Comparison of ENCODE assay signal across 17 mouse cellular contexts in the genomic region with DNA sequence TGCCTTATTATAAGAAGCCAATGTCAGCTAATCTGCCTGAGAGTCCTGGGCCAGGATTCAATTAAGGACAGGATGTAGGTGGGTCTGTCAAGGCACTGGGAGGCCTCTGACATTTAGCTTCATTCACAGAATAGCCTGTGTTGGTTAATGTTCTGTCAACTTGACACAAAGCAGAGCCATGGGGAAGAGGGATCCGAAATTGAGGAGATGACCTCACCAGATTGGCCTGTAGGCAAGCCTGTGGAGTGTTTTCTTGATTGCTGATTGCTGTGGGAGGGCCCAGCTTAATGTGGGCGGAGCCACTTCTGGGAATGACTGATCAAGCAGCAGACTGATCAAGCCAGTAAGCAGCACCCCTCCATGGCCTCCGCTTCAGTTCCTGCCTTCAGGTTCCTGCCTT.
DNase-seq lines count a peak whose midpoint lies in the region; ATAC-seq lines count a peak whose summit lies in the region.
"Had no signal": no experiment of that assay in that cellular context is flagged by ENCODE, and none has a peak within 500 bp of the region (broad histone marks: within the 10 kb centered on the region; RNA-seq: fewer than 3 reads in every experiment).

No protein-coding gene starts in this region.

- ATAC-seq in embryonic facial prominence, embryonic 14.5 days (ENCODE audit: low read depth): no peak; the same call in 1 of the 2 replicates
- ATAC-seq in kidney, embryonic 14.5 days (ENCODE audit: low FRiP score, low TSS enrichment): no peak
- ATAC-seq: hindbrain, postnatal 0 days had no signal

- DNase-seq in adrenal gland, postnatal 14 days: peak; percentile 7
- DNase-seq in adrenal gland, adult 18-20 months (ENCODE audit: low spot score in 2 of 2): no peak
- peak; percentile 45 for DNase-seq in ES-CJ7 (ENCODE audit: low read depth, low spot score)
- DNase-seq in embryonic facial prominence, embryonic 14.5 days (ENCODE audit: low spot score): peak; percentile 45
- peak; percentile 21 for DNase-seq in heart, postnatal 4 days
- no peak for DNase-seq in thymus, postnatal 25 days
- no peak for DNase-seq in gastrocnemius, postnatal 36 days
- DNase-seq: adrenal gland, postnatal 10 days; cerebellum, postnatal 14 days; kidney, adult 2 months; kidney, postnatal 4 days had no signal

- H3K9ac ChIP-seq in embryonic facial prominence, embryonic 14.5 days (ENCODE audit: low read depth, low read length): no peak overlapping the region
- H3K9ac ChIP-seq in kidney, embryonic 14.5 days (ENCODE audit: low read depth, low read length): no peak overlapping the region
- H3K9ac ChIP-seq: embryonic facial prominence, embryonic 15.5 days; liver, embryonic 15.5 days; midbrain, embryonic 12.5 days had no signal

- 75% methylated on average over 3 of the region's 3 CpGs for WGBS in embryonic facial prominence, embryonic 14.5 days
- 73% methylated on average over 3 of the region's 3 CpGs for WGBS in kidney, embryonic 14.5 days

- H3K36me3 ChIP-seq in embryonic facial prominence, embryonic 14.5 days (ENCODE audit: control insufficient read depth, insufficient read depth, low read length): no peaks in the 10 kb centered on the region
- no peaks in the 10 kb centered on the region for H3K36me3 ChIP-seq in kidney, embryonic 14.5 days (ENCODE audit: control insufficient read depth, insufficient read depth, low read length)
- H3K36me3 ChIP-seq: embryonic facial prominence, embryonic 15.5 days; liver, embryonic 15.5 days; midbrain, embryonic 12.5 days had no signal

- no peak overlapping the region for H3K4me2 ChIP-seq in embryonic facial prominence, embryonic 14.5 days (ENCODE audit: low read depth, low read length)
- no peak overlapping the region for H3K4me2 ChIP-seq in kidney, embryonic 14.5 days (replicated peaks; ENCODE audit: low read depth, low read length)
- H3K4me2 ChIP-seq: embryonic facial prominence, embryonic 15.5 days; liver, embryonic 15.5 days; midbrain, embryonic 12.5 days had no signal

- H3K4me1 ChIP-seq in embryonic facial prominence, embryonic 14.5 days (ENCODE audit: control insufficient read depth, insufficient read depth, low read length): no peaks in the 10 kb centered on the region
- no peaks in the 10 kb centered on the region for H3K4me1 ChIP-seq in kidney, embryonic 14.5 days (ENCODE audit: control insufficient read depth, insufficient read depth, low read length)
- H3K4me1 ChIP-seq: embryonic facial prominence, embryonic 15.5 days; liver, embryonic 15.5 days; midbrain, embryonic 12.5 days had no signal

- no peaks in the 10 kb centered on the region for H3K27me3 ChIP-seq in embryonic facial prominence, embryonic 14.5 days (replicated peaks; ENCODE audit: control insufficient read depth, insufficient read depth, low read length)
- H3K27me3 ChIP-seq in kidney, embryonic 14.5 days (ENCODE audit: control insufficient read depth, insufficient read depth, low read length): no peaks in the 10 kb centered on the region
- H3K27me3 ChIP-seq: embryonic facial prominence, embryonic 15.5 days; liver, embryonic 15.5 days; midbrain, embryonic 12.5 days had no signal

- 0 out of 2 replicates have a peak, but pooled peaks cover 10% of the 10 kb centered on the region for H3K9me3 ChIP-seq in embryonic facial prominence, embryonic 14.5 days (ENCODE audit: control insufficient read depth, low read length)
- H3K9me3 ChIP-seq in kidney, embryonic 14.5 days (ENCODE audit: control insufficient read depth, low read length): peaks cover 7% of the 10 kb centered on the region; the same call in 1 of the 2 replicates
- H3K9me3 ChIP-seq: embryonic facial prominence, embryonic 15.5 days; liver, embryonic 15.5 days had no signal

- H3K27ac ChIP-seq in embryonic facial prominence, embryonic 14.5 days (replicated peaks; ENCODE audit: low read depth, low read length): no peak overlapping the region
- H3K27ac ChIP-seq in kidney, embryonic 14.5 days (ENCODE audit: low read depth, low read length): no peak overlapping the region
- H3K27ac ChIP-seq: embryonic facial prominence, embryonic 15.5 days; hindbrain, postnatal 0 days; liver, embryonic 15.5 days; midbrain, embryonic 12.5 days had no signal

- H3K4me3 ChIP-seq in embryonic facial prominence, embryonic 14.5 days (ENCODE audit: low read depth, low read length): no peak overlapping the region
- no peak overlapping the region for H3K4me3 ChIP-seq in kidney, embryonic 14.5 days (ENCODE audit: low read length)
- H3K4me3 ChIP-seq: embryonic facial prominence, embryonic 15.5 days; liver, embryonic 15.5 days; midbrain, embryonic 12.5 days; myocyte had no signal

- intact Hi-C loops in gastrocnemius, postnatal 36 days (cut with DNase I): no loop called here

Comparison
In these comparisons a context has a peak if more than half of its experiments do, and no peak if none do; other contexts are left out.
1. DNase-seq: peak in adrenal gland, postnatal 14 days (single experiment), ES-CJ7 (single experiment), embryonic facial prominence, embryonic 14.5 days (single experiment) and heart, postnatal 4 days (single experiment); none in adrenal gland, adult 18-20 months (0 of 2), thymus, postnatal 25 days (single experiment) and gastrocnemius, postnatal 36 days (0 of 2).